Mouse (Mus musculus) CD4-positive, CD25-positive, alpha-beta regulatory T cell, adult 4 months (primary cell): Measurements from ENCODE around the gene Slc47a2. TPM values are rescaled to one million over a fixed set of nuclear protein-coding genes. Genes with fewer than 3 reads are reported as not detected.
"Not testable (repeated sequence)": the region's sequence is repeated elsewhere in the genome, so short reads cannot be mapped to it uniquely, and the experiment has no call there.

ENCODE experiments used
- ATAC-seq: one replicate; pipeline ENCODE4 v1.8.0; 2017
- polyA plus RNA-seq, 2 experiments: library from polyadenylated mRNA; unstranded; fragments of 100-300 nt; shearing (Covaris generic); gene quantifications; one replicate each; pipeline ENCODE4 v1.2.1; 2017

The Slc47a2 gene
- polyA plus RNA-seq, 2 experiments from 2014 or later: not detected

DNA sequence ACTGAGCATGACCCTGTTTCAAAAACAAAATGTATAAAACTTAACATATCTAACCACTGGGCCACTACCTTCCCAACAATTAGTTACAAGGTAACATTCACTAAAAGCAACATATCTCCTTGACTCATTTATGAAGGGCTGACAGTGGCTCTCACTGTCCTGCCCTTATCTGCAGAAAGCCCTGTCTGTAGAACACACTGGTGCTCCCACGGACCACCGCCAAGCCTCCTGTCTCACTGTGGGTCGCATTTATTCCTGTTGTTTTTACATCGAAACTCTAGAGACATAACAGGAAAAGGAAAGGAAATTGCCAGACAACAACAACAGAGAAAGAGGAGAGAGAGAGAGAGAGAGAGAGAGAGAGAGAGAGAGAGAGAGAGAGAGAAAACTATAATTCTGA lies 1.4 kb downstream of the Slc47a2 start:
- no peak for ATAC-seq

DNA sequence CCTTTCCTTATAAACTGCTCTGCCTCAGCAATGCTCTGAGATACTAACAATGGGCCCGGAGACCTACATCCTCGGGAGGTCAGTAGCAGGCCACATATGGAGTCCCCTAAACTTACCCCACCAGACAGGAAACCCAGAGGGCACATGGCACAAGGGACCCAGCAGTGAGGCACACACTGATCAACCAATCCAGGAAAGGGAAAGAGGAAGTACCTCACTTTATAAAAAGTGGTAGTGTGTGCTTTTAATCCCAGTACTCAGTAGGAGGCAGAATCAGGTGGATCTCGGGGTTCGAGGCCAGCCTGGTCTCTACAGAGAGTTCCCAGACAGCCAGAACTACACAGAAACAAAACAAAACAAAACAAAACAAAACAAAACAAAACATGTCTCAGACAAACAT lies 2.3 kb downstream of the Slc47a2 start:
- no peak for ATAC-seq

DNA sequence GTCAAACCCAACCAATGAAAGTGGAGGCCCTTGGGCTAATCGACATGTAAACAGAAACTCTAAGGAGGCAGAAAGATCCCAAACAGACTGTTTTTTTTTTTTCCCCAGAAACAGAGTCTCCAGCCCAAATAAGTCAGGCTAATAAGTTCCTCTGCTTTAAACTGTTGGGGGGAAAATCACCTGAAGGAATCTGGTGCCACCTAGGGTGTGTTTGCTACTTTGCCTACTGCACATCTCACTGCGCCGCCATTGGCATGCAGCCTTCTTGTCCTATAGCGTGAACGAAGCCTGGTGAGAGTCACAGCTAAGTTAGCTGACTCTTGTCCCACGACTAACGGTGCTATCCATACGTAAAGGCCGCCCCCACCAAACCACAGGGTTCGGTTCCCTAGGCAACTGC lies 5.1 kb downstream of the Slc47a2 start:
- no peak for ATAC-seq

DNA sequence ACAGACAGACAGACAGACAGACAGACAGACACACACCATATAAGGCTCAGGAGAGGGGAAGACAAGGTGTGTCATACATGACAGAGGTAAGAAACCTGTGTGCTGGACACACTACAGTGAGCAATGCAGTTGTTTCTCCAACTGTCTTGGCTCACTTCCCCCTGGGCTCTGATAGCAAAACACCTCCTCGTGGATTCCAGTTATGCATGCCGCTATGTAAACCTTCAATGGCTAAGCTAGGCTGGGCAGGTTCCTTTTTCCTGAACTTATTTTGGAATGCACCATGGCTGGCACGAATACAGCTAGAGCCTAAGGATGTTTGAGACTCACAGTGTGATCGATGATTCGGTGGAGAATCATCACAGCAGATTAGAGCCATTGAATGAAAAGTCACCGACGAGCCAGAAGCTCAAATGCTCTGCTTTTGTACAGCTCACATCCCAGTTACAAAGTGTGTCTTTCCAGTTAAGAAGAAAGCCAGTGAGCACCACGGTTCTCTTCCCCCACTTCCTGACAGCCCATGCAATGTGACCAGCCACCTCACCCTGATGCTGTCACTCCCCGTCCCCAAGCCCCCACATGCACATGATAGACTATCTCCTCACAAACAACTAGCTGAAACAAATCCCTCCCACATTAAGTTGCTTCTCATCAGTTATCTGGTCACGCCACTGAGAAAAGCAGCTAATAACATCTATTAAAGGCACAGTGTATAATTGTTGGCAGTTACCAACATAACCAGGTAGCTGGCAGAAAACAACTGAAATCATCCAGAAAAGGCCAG lies 21.6 kb downstream of the Slc47a2 start:
- ATAC-seq: no peak

DNA sequence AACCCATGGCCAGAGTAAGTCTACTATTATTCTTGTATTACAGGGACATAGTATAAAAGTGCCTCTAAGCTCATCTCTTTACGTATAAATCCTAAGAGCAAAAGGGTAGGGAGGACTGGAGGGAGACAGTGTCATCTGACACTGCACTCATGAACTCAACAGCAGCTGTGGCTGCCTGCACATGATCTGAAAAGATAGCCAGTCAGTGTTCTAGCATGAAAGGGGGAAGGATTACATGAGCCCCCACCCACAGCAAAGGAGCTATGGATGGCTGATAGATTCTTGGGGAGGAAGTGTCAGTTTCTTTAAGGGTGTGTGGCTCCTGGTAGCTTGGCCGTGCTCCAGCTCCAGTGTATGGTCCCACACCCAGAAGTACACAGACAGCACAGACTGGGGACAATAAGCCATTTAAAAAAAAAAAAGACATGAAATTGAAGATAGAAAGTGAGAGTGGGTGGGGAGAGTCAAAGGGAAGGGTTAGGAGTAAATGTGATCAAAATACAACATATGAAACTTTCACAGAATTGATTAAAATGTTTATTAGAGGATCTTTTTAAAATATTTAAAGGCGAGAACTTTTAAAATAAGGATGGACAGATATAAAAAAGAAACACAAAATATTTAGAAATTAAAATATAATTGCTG lies 22.6 kb downstream of the Slc47a2 start:
- ATAC-seq: no peak

DNA sequence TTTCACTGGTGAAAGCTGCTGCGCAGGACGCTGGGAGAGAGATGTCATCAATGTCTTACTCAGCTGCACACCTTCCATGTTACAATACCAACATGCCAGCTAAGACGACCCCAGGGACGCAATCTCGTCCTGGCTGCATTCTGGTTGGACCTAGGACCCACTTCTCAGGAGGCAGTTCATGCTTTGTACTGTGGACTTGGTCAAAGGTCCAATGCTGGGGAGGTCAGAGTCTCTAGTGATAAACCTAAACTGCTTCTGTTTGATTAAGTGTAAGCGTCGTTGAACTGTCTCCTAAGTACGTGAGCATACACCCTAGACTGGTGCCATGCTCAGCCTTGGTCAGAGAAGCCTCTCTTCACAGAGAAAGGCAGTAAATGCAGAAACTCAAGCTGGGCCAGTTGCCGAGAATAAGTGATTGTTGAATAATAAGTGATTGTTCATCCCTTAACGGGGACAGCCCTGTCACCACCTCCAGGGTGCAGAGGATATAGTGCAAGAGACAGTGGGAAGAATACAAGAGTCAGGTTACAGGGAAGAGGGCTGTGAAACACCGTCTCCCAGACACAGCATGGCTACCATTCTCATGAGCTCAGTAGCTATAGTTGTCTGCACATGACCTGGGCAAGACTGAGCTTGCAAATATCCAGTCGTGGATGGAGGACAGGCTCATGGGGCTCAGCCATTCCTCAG lies 23.3 kb downstream of the Slc47a2 start:
- ATAC-seq: no peak

DNA sequence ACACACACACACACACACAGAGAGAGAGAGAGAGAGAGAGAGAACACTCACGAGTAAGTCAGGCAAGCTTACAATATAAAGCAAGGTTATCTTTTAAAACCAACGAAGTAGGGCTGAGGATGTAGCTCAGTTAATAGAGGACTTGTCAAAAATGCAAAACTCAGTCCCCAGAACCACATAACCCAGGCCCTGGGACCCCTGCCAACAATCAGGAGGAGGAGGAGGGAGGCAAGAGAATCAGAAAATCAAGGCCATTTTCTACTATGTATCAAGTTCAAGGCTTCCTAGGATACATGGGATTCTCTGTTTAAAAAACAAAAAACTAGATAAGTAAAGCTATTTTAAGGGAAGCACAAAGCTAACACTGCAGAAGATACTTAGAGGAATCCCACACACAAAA lies 25.8 kb downstream of the Slc47a2 start:
- no peak for ATAC-seq

DNA sequence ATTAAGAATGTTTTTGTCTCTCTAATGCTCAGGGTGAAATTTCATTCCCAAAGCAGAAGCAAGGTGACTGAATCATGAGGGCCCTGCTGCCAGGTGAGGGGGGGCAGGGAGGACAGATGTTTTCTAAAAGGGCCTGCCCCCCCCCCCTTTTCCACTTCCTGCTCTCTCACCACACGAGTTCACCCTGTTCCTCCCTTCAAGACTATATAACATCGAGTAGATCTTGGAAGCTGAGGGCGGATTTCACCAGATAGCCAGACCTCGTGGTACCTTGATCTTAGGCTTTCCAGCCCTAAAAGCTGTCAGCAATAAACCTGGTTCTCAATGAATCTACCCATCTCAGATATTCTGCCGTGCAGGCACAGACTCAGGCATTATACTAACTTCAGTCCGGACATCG lies 32.3 kb downstream of the Slc47a2 start:
- ATAC-seq: no peak

DNA sequence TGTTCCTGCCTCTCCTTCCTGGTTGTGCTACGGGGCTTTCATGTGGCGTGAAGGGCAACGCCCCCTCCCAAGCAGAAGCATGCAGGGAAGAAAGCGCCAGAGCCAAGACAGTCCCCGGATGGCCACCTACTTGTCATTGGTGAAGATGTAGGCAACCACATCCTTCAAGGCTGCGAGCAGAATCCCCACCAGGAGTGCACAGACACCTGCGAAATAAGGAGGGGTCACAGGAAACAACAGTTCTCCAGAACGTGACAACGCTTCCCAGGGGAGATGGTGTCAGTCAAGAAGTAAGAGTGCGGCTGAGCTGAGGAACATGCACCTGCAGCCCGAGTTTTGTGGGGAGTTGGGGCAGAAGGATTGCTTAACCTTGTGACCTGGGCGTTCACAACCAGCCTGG lies 32.8 kb downstream of the Slc47a2 start:
- peak; percentile 66 for ATAC-seq

DNA sequence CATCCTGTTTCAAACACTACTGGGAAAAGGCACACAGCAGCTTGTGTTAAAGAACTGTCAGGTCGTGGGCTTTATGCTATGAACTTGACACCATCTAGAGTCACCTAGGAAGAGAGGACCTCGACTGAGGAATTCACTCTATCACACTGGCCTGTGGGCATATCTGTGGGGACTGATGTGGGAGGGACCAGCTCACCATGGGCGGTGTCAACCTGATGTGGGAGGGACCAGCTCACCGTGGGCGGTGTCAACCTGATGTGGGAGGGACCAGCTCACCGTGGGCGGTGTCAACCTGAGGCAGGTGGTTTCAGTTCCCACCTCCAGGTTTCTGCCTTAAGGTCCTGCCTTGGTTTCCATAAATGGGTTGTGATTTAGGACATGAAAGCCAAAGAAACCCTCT lies 34.9 kb downstream of the Slc47a2 start:
- no peak for ATAC-seq

DNA sequence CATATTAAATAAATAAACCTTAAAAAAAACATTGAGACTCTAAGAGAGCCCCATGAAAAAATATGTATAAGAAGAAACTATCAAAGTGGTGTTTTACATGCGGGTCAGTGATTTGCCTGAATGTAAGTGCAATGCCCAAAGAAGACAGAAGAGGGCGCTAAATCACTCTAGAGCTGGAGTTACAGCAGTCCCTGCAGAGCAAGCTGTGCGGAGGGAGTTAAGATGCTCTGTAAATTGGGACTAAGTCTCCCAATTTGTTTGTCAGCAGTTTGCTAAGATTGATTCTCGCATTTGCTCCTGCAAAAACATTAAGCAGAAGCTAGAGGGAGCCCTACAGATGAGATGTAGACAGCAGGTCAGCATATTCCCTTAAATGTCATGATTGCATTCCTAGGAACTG lies 37.3 kb downstream of the Slc47a2 start:
- no peak for ATAC-seq

DNA sequence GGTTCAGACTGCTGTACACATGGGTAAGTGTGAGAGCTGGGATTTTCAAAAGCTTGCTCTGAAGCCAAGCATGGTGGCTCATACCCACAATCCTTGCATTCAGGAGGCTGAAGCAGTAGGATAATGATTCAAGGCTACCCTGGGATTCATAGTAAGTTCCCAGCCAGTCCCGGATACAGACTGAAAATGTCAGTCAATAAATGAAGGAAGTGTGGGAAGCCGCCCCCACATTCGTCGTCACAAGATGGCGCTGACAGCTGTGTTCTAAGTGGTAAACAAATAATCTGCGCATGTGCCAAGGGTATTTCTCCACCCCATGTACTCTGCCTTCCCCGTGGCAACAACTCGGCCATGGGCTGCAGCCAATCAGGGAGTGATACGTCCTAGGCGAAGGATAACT lies 38.1 kb downstream of the Slc47a2 start:
- not testable (repeated sequence) for ATAC-seq

DNA sequence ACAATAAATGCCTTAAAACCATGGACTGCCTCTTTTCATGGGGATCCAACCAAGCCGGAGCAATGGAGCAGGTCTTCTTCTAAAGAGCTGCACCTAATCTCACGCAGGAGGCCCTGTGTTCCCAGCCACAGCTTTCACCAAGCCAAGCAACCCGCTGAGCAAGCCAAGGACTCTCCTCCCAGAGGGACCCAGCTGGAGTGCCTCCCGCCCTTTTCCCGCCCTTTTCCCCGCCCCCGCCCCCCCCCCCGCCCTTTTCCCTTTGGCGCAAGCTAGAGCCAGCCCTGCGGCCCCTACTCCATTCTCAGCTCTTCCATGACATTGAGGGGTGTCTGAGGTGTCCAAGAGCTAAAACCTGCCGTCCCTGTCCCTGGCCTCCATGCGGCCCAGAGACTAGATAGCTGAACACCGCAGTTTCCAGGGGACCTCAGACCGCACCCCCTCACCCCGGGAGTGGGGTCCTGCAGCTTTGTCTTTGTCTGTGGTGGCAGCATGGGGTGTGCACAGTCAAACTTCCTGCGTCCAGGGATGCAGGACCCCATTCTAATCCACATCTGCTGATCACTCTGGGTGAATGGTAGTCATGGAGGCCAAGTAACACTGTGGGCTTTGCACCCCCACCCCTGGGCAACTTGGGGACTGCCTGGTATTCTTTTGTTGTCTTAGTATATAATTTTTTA lies 41.8 kb downstream of the Slc47a2 start:
- ATAC-seq: no peak

DNA sequence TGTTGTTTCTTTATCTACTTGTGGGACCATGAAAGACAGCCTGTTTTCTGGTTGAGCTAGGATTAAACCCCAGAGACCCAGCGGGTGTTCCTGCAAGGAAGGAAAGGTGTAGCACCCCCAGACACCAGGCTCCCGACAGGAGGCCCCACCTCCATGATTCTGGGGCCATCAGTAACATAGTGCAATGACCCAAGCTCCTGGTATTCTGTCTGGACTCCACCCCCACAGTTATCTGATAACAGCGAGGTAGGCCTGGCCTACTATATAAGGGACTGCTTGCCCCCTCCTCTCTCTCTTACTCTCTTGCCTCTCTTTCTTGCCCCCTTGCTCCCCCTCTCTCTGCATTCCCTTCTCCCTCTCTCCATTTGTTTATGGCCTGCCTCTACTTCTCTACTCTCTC lies 42.5 kb downstream of the Slc47a2 start:
- ATAC-seq: no peak

DNA sequence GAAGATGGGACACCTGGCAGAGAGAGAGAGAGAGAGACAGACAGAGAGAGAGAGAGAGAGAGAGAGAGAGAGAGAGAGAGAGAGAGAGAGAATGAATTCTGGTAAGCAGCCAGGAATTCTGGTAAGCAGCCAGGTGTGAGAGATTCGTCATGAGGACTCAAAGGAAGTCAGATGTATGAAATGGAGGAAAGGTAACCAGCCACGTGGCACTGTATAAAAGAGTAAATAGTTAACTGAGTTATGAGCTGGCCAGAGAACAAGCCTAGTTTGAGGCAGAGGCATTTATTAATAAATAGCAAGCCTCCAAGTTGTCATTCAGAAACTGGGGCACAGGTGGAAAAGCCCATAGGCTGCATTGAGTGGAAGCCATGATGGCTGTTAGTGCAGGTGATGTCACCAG lies 44.8 kb downstream of the Slc47a2 start:
- ATAC-seq: no peak

DNA sequence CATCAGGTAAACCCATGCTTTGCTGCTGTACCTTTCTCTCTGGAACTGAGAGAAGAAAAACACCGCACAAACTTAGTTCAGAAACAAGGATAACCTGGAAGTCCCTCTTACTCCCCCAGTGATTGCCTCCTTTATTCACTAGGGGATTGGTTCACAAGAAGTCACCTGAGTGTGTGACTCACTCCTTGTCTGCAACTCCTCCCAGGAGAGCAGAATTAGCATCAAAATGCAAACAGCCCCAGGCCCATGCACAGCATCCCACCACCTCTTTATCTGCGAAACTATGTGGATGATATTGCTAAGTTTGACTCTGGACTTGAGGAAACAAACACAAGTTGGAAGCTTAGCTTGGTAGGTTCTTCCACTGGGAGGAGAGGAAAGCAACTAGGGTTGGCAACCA lies 45.3 kb downstream of the Slc47a2 start:
- ATAC-seq: no peak

DNA sequence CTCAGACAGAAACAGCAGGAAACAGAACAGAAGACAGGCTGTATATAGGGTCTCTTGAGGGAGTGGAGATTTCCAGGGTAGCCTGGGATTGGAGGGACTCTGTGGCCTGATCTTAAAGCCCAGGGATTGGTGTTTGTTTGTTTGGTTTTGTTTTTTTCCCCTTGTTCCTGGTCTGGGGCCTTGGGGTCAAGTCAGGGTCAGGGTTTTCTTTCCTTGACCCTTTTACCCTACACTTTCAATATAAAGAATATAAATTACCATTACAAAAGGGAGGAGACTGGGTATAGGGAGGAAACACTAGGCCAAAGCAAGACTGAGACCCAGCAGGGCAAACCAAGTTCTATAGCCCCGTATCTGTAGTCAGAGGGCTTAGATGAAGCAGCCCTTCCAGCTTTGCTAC lies 46.1 kb downstream of the Slc47a2 start:
- ATAC-seq: no peak

DNA sequence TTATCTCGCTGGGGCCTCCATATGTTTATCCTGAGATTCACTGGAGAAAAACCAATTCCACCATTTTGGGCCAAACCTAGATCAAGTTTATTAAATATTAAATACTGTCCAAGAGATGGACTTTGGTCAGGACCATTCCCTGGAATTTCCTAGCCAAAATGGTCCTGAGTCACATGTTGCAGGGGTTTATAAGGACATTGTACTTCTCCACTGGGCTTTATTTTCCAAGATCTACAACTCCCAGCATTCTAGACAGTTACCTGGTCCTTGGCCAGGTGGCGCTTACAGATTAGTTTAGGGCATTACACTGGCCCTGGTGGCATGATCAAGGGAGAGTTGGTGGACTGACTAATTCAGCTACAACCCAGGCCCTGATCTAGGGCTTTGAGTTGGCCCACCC lies 47.1 kb downstream of the Slc47a2 start:
- no peak for ATAC-seq

DNA sequence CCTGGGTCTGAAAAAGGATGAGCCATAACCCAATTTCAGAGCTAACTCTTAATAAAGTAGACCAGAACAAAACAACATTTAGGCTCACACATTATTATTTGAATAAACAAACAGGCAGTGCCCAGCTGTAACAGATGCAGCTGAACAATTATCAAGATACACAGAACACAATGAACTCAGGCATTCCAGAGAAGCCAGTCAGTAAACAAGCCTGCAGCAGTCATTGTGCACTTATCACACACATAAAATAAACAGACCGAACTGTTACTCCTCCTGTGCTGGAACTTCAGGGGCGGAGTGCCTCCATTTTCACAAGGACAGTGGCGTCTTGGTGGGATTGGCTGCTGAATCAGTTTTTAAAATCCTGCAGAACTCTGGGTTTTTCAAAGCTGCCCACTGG lies 48.2 kb downstream of the Slc47a2 start:
- no peak for ATAC-seq

DNA sequence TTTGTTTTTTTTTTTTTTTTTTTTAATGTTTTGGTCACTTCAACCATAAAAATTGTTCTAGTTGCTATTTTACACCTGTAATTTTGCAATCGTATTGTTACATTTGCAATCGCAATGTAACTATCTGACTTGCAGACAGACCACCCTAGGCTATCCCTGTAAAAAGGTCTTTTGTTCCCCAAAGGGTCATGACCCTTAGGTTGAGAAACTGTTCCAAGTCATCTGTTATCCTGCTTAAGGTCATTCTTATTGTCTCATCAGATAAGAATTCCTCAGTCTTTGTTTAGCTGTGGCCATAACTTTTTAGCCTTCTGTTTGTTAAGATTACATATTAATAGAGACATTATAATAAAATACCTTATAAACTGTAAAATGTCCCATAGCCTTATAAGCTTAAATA lies 49.4 kb downstream of the Slc47a2 start:
- ATAC-seq: no peak

DNA sequence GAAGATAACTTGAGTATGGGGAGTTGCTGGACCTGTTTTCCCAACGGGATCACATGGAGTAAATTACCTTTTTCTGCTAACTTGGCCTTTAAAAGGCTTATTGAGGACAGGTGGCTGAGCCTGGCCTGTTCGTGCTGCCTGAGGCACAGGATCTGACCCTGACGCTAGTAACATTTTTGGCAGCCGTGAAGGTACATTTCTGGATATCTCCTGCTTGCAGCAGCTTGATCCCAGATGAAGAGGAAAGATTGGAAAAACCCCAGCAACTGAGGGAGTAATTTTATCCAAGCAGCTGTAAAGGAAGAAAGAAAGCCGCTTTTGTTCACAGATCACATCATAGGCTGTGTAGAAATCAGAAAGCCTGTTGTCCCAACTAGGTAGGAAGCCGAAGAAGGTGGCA lies 58.3 kb downstream of the Slc47a2 start:
- ATAC-seq: no peak

DNA sequence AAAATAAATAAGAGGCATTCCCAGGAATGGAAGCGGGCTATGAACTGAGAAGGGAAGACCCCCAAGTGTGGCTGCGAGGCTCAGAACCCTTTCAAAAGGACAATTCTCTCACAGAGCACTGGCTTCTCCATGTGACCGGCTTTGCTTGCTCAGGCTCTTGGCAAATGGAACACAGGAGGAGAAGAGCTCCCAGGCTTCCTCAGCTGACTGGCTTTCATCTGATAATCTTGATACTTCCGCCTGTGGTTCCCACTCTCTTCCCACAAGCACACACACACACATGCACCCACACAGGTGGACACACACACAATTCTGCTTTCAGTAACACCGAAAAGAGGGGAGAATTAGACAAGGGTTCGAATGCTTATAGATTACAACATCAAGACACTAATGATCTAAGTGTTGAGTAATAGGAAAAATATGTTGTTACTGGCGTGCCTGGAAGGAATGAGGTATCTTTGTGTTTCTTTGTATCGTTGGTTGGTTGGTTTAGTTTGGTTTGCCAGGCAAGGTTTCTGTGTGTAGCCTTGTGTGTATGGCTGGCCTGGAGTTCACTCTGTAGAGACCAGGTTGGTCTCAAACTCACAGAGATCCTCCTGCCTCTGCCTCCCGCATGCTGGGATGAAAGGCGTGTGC lies 59.1 kb downstream of the Slc47a2 start:
- no peak for ATAC-seq
